Mouse (Mus musculus) brain, adult 10 weeks (tissue): ENCODE measurements around the gene Hist1h2bj. TPM values are rescaled to one million over a fixed set of nuclear protein-coding genes. Genes with fewer than 3 reads are reported as not detected.

Source experiments
- polyA plus RNA-seq: library from polyadenylated mRNA; stranded (reverse); fragments of 350-450 nt; fragmentation: Illumina TruSeq; extraction: RNeasy Lipid Tissue Mini Kit (QIAGEN cat#74804); gene quantifications from one replicate; pipeline ENCODE4 v1.2.3, GENCODE M21; 2015; ENCODE audit warnings: low read depth, low replicate concordance

The Hist1h2bj gene
- polyA plus RNA-seq: not detected

DNA sequence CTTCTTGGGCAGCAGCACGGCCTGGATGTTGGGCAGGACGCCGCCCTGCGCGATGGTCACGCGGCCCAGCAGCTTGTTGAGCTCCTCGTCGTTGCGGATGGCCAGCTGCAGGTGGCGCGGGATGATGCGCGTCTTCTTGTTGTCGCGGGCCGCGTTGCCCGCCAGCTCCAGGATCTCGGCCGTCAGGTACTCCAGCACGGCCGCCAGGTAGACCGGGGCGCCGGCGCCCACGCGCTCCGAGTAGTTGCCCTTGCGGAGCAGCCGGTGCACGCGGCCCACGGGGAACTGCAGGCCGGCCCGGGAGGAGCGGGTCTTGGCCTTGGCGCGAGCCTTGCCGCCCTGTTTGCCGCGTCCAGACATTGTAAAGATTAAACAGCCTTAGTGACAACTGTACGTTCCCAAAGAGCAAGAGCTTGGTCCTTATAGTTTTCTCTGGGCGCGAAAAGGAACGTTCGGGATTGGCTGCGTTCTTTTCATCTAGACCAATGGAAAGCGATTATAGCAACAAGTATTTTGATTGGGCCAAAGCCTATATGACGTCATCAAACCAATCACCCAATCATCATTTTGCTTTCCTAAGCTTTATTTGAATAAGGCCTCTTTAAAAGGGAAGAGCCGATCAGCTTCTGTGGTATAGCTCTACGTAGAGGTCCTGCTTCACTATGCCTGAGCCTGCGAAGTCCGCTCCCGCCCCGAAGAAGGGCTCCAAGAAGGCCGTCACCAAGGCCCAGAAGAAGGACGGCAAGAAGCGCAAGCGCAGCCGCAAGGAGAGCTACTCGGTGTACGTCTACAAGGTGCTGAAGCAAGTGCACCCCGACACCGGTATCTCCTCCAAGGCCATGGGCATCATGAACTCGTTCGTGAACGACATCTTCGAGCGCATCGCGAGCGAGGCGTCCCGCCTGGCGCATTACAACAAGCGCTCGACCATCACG is at the start of gene Hist1h2bj, which contains the start of gene Hist1h2ag:
Gene Hist1h2bj (plus strand): TSS at position 647 of the 935 bp plus-strand sequence.
Gene Hist1h2ag (minus strand): TSS at position 377 of the 935 bp plus-strand sequence.

DNA sequence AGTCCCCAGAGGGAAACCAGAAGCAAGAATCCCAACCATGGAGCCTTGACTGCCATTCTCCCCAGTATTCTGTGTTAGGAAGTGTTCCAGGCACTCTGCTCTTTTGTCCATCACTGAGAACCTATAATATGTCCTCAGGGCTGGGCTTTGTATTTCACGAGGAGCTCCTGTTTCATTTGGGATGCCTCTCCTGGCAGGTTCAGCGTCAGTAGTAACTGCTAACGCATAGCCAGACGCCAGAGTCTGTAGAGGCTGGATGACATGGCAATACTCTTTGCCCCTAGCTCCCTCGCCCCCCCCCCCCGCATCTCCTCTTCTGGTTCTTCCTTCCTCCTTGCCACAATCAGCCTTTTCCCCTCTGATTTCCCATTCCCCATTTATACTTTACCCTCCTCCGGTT is 33.4 kb upstream of the Hist1h2bj start, which contains the start of gene Prss16:
Gene Prss16 (minus strand): TSS at position 101 of the 400 bp plus-strand sequence.

DNA sequence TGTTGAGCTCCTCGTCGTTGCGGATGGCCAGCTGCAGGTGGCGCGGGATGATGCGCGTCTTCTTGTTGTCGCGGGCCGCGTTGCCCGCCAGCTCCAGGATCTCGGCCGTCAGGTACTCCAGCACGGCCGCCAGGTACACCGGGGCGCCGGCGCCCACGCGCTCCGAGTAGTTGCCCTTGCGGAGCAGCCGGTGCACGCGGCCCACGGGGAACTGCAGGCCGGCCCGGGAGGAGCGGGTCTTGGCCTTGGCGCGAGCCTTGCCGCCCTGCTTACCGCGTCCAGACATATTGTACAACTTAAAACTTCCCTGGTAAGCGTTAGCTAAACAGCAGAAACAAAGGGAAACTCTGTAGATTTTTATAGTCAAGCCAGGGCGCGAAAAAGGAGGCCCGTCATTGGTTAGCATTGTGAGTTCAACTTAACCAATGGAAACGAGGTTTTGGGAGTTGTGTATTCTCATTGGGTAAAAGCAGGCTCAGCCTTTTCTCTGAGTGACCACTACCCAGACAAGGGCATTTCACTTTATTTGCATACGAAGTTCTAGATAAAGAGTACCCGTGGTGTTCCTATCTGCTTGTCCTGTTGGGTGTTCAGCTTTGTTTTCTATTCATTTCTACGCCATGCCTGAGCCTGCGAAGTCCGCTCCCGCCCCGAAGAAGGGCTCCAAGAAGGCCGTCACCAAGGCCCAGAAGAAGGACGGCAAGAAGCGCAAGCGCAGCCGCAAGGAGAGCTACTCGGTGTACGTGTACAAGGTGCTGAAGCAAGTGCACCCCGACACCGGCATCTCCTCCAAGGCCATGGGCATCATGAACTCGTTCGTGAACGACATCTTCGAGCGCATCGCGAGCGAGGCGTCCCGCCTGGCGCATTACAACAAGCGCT is 7.5 kb upstream of the Hist1h2bj start, which contains the start of the genes Hist1h2ah and Hist1h2bk:
Gene Hist1h2ah (minus strand): TSS at position 302 of the 882 bp plus-strand sequence.
Gene Hist1h2bk (plus strand): TSS at position 604 of the 882 bp plus-strand sequence.

DNA sequence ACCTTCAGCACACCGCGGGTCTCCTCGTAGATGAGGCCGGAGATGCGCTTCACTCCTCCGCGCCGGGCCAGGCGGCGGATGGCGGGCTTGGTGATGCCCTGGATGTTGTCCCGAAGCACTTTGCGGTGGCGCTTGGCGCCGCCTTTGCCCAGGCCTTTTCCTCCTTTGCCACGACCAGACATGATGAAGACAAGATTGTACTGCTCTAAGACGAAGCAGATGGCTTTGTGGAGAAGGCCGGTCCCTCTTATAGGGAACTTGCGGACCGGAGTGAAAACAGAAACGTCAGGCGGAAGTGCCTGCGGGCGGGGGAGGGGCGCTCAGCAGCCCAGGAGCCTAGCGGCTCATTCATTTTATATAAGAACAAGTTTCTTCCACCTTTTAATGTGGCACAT is 1.9 kb upstream of the Hist1h2bj start, which contains the start of gene Hist1h4i:
Gene Hist1h4i (minus strand): TSS at position 221 of the 395 bp plus-strand sequence.

DNA sequence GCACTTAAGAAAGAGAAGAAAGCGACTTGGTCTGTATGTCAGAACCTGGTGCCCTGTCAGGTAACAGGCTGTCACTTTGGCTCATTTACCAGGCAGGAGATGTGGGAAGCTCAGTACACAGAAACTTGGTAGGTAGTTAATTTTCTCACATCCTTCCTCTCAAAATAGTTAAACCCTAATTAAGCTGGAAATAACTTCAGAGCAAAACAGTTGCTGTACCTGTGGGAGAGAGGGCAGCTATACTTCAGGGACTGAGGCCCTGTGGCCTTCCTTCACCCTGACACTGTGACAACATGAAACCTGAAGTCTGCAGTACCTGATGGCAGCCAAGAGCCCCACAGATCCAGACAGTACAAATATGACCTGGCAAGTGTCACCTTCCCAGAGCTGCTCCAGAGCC is 41.1 kb downstream of the Hist1h2bj start, which contains the start of gene Vmn1r188:
Gene Vmn1r188 (plus strand): TSS at position 301 of the 400 bp plus-strand sequence.

Other genes with a start within 250 kb of the Hist1h2bj start
- not detected for gene Hist1h2bq, start 233.0 kb upstream of the Hist1h2bj start, polyA plus RNA-seq
- not detected for gene Hist1h2ao, start 232.7 kb upstream of the Hist1h2bj start, polyA plus RNA-seq
- gene Hist1h4m, start 231.5 kb upstream of the Hist1h2bj start, polyA plus RNA-seq: 3.7 TPM
- not detected for gene Hist1h4n, start 211.0 kb upstream of the Hist1h2bj start, polyA plus RNA-seq
- gene Hist1h2ap, start 209.7 kb upstream of the Hist1h2bj start, polyA plus RNA-seq: not detected
- 0.58 TPM for gene Hist1h2br, start 209.5 kb upstream of the Hist1h2bj start, polyA plus RNA-seq
- 5.2 TPM for gene Zfp184, start 98.1 kb upstream of the Hist1h2bj start, polyA plus RNA-seq
- gene Pom121l2, start 62.0 kb upstream of the Hist1h2bj start, polyA plus RNA-seq: not detected
- 1.8 TPM for gene Prss16, start 33.5 kb upstream of the Hist1h2bj start, polyA plus RNA-seq
- gene Hist1h2ah, start 7.6 kb upstream of the Hist1h2bj start, polyA plus RNA-seq: not detected
- not detected for gene Hist1h2bk, start 7.3 kb upstream of the Hist1h2bj start, polyA plus RNA-seq
- gene Hist1h4i, start 1.9 kb upstream of the Hist1h2bj start, polyA plus RNA-seq: 6.2 TPM
- gene Hist1h2ag, start 270 bp upstream of the Hist1h2bj start, polyA plus RNA-seq: not detected
- gene Vmn1r188, start 41.2 kb downstream of the Hist1h2bj start, polyA plus RNA-seq: not detected
- not detected for gene Vmn1r189, start 62.6 kb downstream of the Hist1h2bj start, polyA plus RNA-seq
- gene Vmn1r191, start 140.8 kb downstream of the Hist1h2bj start, polyA plus RNA-seq: not detected
- gene Vmn1r192, start 147.9 kb downstream of the Hist1h2bj start, polyA plus RNA-seq: not detected
- gene Vmn1r193, start 179.9 kb downstream of the Hist1h2bj start, polyA plus RNA-seq: not detected
- gene Vmn1r194, start 201.0 kb downstream of the Hist1h2bj start, polyA plus RNA-seq: not detected
- gene Vmn1r195, start 227.3 kb downstream of the Hist1h2bj start, polyA plus RNA-seq: not detected
- not detected for gene Vmn1r196, start 246.7 kb downstream of the Hist1h2bj start, polyA plus RNA-seq